Mouse (Mus musculus) lung, embryonic 14.5 days (tissue): ENCODE results near the gene Zfp296. TPM values are rescaled to one million over a fixed set of nuclear protein-coding genes. Genes with fewer than 3 reads are reported as not detected.

ENCODE experiments used
- ATAC-seq: fragments of 200-750 bp; cut with Nextera tagmentation; 2 replicates; pipeline ENCODE4 v1.8.0; 2017; ENCODE audit warnings: mild to moderate bottlenecking, moderate TSS enrichment, moderate library complexity; ENCODE audit not compliant: insufficient read depth
- DNase-seq: peaks from one replicate; pipeline ENCODE4 v3.0.0-alpha.2; 2015
- H3K27ac ChIP-seq: fragments of 300-500 bp; sonication (generic); 2 replicates; pipeline ENCODE4 v1.5.1; 2014; ENCODE audit warnings: low read depth, mild to moderate bottlenecking, moderate library complexity
- H3K27me3 ChIP-seq: fragments of 300-500 bp; sonication (generic); 2 replicates; pipeline ENCODE4 v1.6.1; 2014; ENCODE audit warnings: low read length, control low read depth; ENCODE audit not compliant: insufficient read depth
- H3K36me3 ChIP-seq: fragments of 300-500 bp; sonication (generic); 2 replicates; pipeline ENCODE4 v1.6.1; 2014; ENCODE audit warnings: control low read depth; ENCODE audit not compliant: insufficient read depth
- H3K4me1 ChIP-seq: fragments of 300-500 bp; sonication (generic); 2 replicates; pipeline ENCODE4 v1.6.1; 2014; ENCODE audit warnings: antibody characterized with exemption, control low read depth; ENCODE audit not compliant: insufficient read depth
- H3K4me2 ChIP-seq: fragments of 300-500 bp; sonication (generic); 2 replicates; pipeline ENCODE4 v1.6.1; 2014; ENCODE audit warnings: mild to moderate bottlenecking
- H3K4me3 ChIP-seq: fragments of 300-500 bp; sonication (generic); 2 replicates; pipeline ENCODE4 v1.5.1; 2014; ENCODE audit warnings: low read depth, low read length
- H3K9ac ChIP-seq: fragments of 300-500 bp; sonication (generic); 2 replicates; pipeline ENCODE4 v1.6.1; 2014
- H3K9me3 ChIP-seq: fragments of 300-500 bp; sonication (generic); 2 replicates; pipeline ENCODE4 v1.6.1; 2016; ENCODE audit warnings: low read depth, low read length, control low read depth
- CTCF ChIP-seq: IDR thresholded peaks from 2 replicates; pipeline ENCODE4 v1.5.1; 2016; ENCODE audit warnings: antibody characterized with exemption, low read depth
- WGBS: fragments of 180-500 bp; shearing (Covaris S2); extraction: QIAGEN DNeasy Blood & Tissue Kit; methylation state at CpG from one replicate; pipeline ENCODE4 v1.1.7; 2014; 5-methylcytosine and 5-hydroxymethylcytosine counted together
- polyA plus RNA-seq: library from polyadenylated mRNA; unstranded; fragments of >200 nt; fragmentation: Nextera tagmentation; extraction: Ambion mirVana; gene quantifications from 2 replicates; pipeline ENCODE4 v1.2.1, GENCODE M21; 2014

Zfp296 gene
- polyA plus RNA-seq, 1 experiment from 2014 or later: 0.38 TPM

GRCm38 (mm10) chr7:19554168-19554567 is 22.9 kb upstream of the Zfp296 start:
- no peak for TF ChIP-seq CTCF
- H3K9ac ChIP-seq: no peak overlapping the region
- H3K4me1 ChIP-seq: no peaks in the 10 kb centered on the region

GRCm38 (mm10) chr7:19557086-19557485 is 20.0 kb upstream of the Zfp296 start:
- ATAC-seq (no peak), DNase-seq (no peak)
- WGBS: 90% methylated on average over 2 of the region's 2 CpGs
- Histone ChIP-seq H3K27ac (no peak overlapping the region), H3K4me1 (peaks cover 5% of the 10 kb centered on the region; the same call in 1 of the 2 replicates), H3K27me3 (no peaks in the 10 kb centered on the region), H3K4me2 (no peak overlapping the region), H3K9ac (no peak overlapping the region), H3K4me3 (no peak overlapping the region), H3K36me3 (peaks cover 38% of the 10 kb centered on the region), H3K9me3 (no peaks in the 10 kb centered on the region)
- TF ChIP-seq CTCF: no peak

More at GRCm38 (mm10) chr7:19554168-19554567, 22.9 kb upstream of the Zfp296 start:
- Histone ChIP-seq H3K27me3 (no peaks in the 10 kb centered on the region), H3K4me2 (no peak overlapping the region), H3K9me3 (no peaks in the 10 kb centered on the region), H3K4me3 (no peak overlapping the region), H3K36me3 (peaks cover 40% of the 10 kb centered on the region), H3K27ac (no peak overlapping the region)
- DNase-seq: no peak
- 55% methylated on average over 1 of the region's 1 CpGs for WGBS
- no peak for ATAC-seq

GRCm38 (mm10) chr7:19557982-19558900 is 18.8 kb upstream of the Zfp296 start:
- H3K27ac ChIP-seq: peak overlapping the region; percentile 36; the same call in 1 of the 2 replicates
- H3K4me1 ChIP-seq: peaks cover 5% of the 10 kb centered on the region; the same call in 1 of the 2 replicates
- H3K9me3 ChIP-seq: no peaks in the 10 kb centered on the region
- WGBS: 88% methylated on average over 6 of the region's 6 CpGs
- DNase-seq (no peak), ATAC-seq (no peak; the same call in 1 of the 2 replicates)
- no peak overlapping the region for H3K4me3 ChIP-seq
- TF ChIP-seq CTCF: no peak
- no peaks in the 10 kb centered on the region for H3K27me3 ChIP-seq
- H3K4me2 ChIP-seq: 0 out of 2 replicates have a peak overlapping the region, but pooled peaks have one; percentile 15
- peaks cover 30% of the 10 kb centered on the region for H3K36me3 ChIP-seq
- H3K9ac ChIP-seq: 0 out of 2 replicates have a peak overlapping the region, but pooled peaks have one; percentile 6

GRCm38 (mm10) chr7:19558965-19559364 is 18.1 kb upstream of the Zfp296 start:
- Histone ChIP-seq H3K27ac (no peak overlapping the region), H3K4me1 (peaks cover 5% of the 10 kb centered on the region; the same call in 1 of the 2 replicates), H3K4me2 (peak overlapping the region; percentile 99), H3K4me3 (no peak overlapping the region), H3K27me3 (no peaks in the 10 kb centered on the region), H3K9me3 (no peaks in the 10 kb centered on the region), H3K36me3 (peaks cover 23% of the 10 kb centered on the region), H3K9ac (no peak overlapping the region)
- 33% methylated on average over 2 of the region's 2 CpGs for WGBS
- DNase-seq (peak; percentile 60), ATAC-seq (no peak)
- TF ChIP-seq CTCF: peak; percentile 70

- Histone ChIP-seq H3K9me3 (no peaks in the 10 kb centered on the region; the same call in 1 of the 2 replicates), H3K4me3 (peak overlapping the region; percentile 88), H3K4me2 (peak overlapping the region; percentile 99), H3K27ac (peak overlapping the region; percentile 92; the same call in 1 of the 2 replicates), H3K9ac (peak overlapping the region; percentile 95), H3K36me3 (peaks cover 25% of the 10 kb centered on the region), H3K4me1 (peaks cover 5% of the 10 kb centered on the region; the same call in 1 of the 2 replicates), H3K27me3 (no peaks in the 10 kb centered on the region)
- ATAC-seq: no peak
- 16% methylated on average over 11 of the region's 11 CpGs for WGBS
- no peak for TF ChIP-seq CTCF
- no peak for DNase-seq
Observed at GRCm38 (mm10) chr7:19560491-19561260, 16.4 kb upstream of the Zfp296 start.

GRCm38 (mm10) chr7:19561431-19561764 is 15.7 kb upstream of the Zfp296 start:
- Histone ChIP-seq H3K4me2 (peak overlapping the region; percentile 99), H3K27ac (peak overlapping the region; percentile 92), H3K9ac (peak overlapping the region; percentile 95), H3K4me1 (peaks cover 5% of the 10 kb centered on the region; the same call in 1 of the 2 replicates), H3K4me3 (peak overlapping the region; percentile 88), H3K9me3 (no peaks in the 10 kb centered on the region; the same call in 1 of the 2 replicates), H3K27me3 (no peaks in the 10 kb centered on the region), H3K36me3 (peaks cover 24% of the 10 kb centered on the region)
- ATAC-seq: no peak
- no peak for TF ChIP-seq CTCF
- 1% methylated on average over 11 of the region's 11 CpGs for WGBS
- DNase-seq: no peak
